Mouse (Mus musculus) liver, embryonic 15.5 days (tissue): ENCODE data around the gene 2310011J03Rik. TPM values are rescaled to one million over a fixed set of nuclear protein-coding genes. Genes with fewer than 3 reads are reported as not detected.

ENCODE experiments used
- ATAC-seq: fragments of 200-750 bp; cut with Nextera tagmentation; 2 replicates; pipeline ENCODE4 v1.8.0; 2017; ENCODE audit warnings: moderate number of reproducible peaks, mild to moderate bottlenecking, moderate library complexity; ENCODE audit not compliant: insufficient read depth
- H3K27ac ChIP-seq: fragments of 300-500 bp; sonication (generic); replicated peaks from 2 replicates; pipeline ENCODE4 v1.5.1; 2015; ENCODE audit warnings: mild to moderate bottlenecking, inconsistent platforms
- H3K27me3 ChIP-seq: fragments of 300-500 bp; sonication (generic); 2 replicates; pipeline ENCODE4 v1.6.1; 2015; ENCODE audit warnings: mild to moderate bottlenecking, inconsistent platforms
- H3K36me3 ChIP-seq: fragments of 300-500 bp; sonication (generic); replicated peaks from 2 replicates; pipeline ENCODE4 v1.6.1; 2015; ENCODE audit warnings: moderate library complexity, mild to moderate bottlenecking, inconsistent platforms
- H3K4me1 ChIP-seq: fragments of 300-500 bp; sonication (generic); replicated peaks from 2 replicates; pipeline ENCODE4 v1.6.1; 2015; ENCODE audit warnings: inconsistent platforms
- H3K4me2 ChIP-seq: fragments of 300-500 bp; sonication (generic); 2 replicates; pipeline ENCODE4 v1.6.1; 2015; ENCODE audit warnings: moderate library complexity, mild to moderate bottlenecking, inconsistent platforms
- H3K4me3 ChIP-seq: fragments of 300-500 bp; sonication (generic); replicated peaks from 2 replicates; pipeline ENCODE4 v1.5.1; 2015; ENCODE audit warnings: mild to moderate bottlenecking, inconsistent platforms
- H3K9ac ChIP-seq: fragments of 300-500 bp; sonication (generic); 2 replicates; pipeline ENCODE4 v1.6.1; 2015; ENCODE audit warnings: moderate library complexity, mild to moderate bottlenecking, inconsistent platforms
- H3K9me3 ChIP-seq: fragments of 300-500 bp; sonication (generic); replicated peaks from 2 replicates; pipeline ENCODE4 v1.6.1; 2016; ENCODE audit warnings: inconsistent platforms
- WGBS: fragments of 180-500 bp; shearing (Covaris S2); methylation state at CpG from one replicate; pipeline ENCODE4 v1.1.7; 2015; ENCODE audit warnings: mixed read lengths; ENCODE audit not compliant: insufficient replicate concordance; 5-methylcytosine and 5-hydroxymethylcytosine counted together
- polyA plus RNA-seq: library from polyadenylated mRNA; unstranded; fragments of >200 nt; fragmentation: Nextera tagmentation; extraction: Ambion mirVana; gene quantifications from 2 replicates; pipeline ENCODE4 v1.2.1, GENCODE M21; 2015

2310011J03Rik gene
- polyA plus RNA-seq, 1 experiment from 2014 or later, result 32.4 TPM

DNA sequence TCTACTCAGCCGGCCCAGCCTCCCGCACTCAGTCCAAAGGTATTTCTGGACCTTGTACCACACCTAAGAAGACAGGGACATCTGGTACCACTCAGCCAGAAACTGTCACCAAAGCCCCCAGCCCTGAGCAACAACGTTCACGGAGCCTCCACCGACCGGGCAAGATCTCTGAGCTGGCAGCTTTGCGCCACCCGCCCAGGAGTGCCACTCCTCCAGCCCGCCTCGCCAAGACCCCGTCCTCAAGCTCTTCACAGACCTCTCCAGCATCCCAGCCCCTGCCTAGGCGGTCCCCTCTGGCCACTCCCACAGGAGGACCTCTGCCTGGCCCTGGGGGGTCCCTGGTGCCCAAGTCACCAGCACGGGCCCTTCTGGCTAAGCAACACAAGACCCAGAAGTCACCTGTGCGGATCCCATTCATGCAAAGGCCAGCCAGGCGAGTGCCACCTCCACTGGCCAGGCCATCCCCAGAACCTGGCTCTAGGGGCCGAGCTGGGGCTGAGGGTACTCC is 5.8 kb downstream of the 2310011J03Rik start:
- no peak for ATAC-seq
- no peak overlapping the region for H3K4me2 ChIP-seq
- peaks cover 21% of the 10 kb centered on the region for H3K36me3 ChIP-seq
- H3K27me3 ChIP-seq, result peaks cover 76% of the 10 kb centered on the region
- no peaks in the 10 kb centered on the region for H3K9me3 ChIP-seq
- no peak overlapping the region for H3K9ac ChIP-seq
- H3K27ac ChIP-seq, result no peak overlapping the region
- H3K4me1 ChIP-seq, result peaks cover 41% of the 10 kb centered on the region
- WGBS, result 44% methylated on average over 16 of the region's 16 CpGs
- H3K4me3 ChIP-seq, result no peak overlapping the region

DNA sequence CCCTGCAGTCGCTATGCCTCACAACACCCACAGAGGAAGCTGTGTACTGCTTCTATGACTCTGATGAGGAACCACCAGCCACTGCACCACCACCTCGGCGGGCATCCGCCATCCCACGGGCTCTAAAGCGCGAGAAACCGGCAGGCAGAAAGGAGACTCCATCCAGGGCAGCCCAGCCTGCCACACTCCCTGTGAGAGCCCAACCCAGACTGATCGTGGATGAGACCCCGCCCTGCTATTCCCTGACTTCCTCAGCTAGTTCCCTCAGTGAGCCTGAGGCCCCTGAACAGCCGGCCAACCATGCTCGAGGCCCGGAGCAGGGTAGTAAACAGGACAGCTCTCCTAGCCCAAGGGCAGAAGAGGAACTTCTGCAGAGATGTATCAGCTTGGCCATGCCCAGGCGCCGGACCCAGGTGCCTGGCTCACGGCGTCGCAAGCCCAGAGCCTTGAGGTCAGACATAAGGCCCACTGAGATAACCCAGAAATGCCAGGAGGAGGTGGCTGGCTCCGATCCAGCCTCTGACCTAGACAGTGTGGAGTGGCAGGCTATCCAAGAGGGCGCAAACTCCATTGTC is 6.6 kb downstream of the 2310011J03Rik start:
- H3K4me3 ChIP-seq, result no peak overlapping the region
- H3K4me1 ChIP-seq, result peaks cover 33% of the 10 kb centered on the region
- H3K9ac ChIP-seq, result no peak overlapping the region
- no peaks in the 10 kb centered on the region for H3K9me3 ChIP-seq
- H3K27ac ChIP-seq, result no peak overlapping the region
- ATAC-seq, result no peak
- 20% methylated on average over 20 of the region's 20 CpGs for WGBS
- H3K4me2 ChIP-seq, result no peak overlapping the region
- peaks cover 84% of the 10 kb centered on the region for H3K27me3 ChIP-seq
- peaks cover 14% of the 10 kb centered on the region for H3K36me3 ChIP-seq

DNA sequence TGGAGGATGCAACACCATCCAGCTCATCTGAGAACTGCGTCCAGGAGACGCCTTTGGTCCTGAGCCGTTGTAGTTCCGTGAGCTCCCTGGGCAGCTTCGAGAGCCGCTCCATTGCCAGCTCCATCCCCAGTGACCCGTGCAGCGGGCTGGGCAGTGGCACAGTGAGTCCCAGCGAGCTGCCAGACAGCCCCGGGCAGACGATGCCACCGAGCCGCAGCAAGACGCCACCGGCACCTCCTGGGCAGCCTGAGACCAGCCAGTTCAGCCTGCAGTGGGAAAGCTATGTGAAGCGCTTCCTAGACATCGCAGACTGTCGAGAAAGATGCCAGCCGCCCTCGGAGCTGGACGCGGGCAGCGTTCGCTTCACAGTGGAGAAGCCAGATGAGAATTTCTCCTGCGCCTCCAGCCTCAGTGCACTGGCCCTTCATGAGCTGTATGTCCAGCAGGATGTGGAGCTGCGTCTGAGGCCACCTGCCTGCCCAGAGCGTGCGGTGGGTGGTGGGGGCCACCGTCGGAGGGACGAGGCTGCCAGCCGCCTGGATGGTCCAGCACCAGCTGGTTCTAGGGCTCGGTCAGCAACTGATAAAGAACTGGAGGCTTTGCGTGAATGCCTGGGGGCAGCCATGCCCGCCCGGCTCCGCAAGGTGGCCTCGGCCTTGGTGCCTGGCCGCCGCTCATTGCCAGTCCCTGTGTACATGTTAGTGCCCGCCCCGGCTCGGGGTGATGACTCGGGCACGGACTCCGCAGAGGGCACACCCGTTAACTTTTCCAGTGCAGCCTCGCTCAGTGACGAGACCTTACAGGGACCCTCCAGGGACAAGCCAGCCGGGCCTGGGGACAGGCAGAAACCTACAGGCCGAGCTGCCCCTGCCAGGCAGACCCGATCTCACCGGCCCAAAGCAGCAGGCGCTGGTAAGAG is 7.5 kb downstream of the 2310011J03Rik start:
- H3K27ac ChIP-seq, result no peak overlapping the region
- no peaks in the 10 kb centered on the region for H3K9me3 ChIP-seq
- no peak overlapping the region for H3K4me3 ChIP-seq
- 57% methylated on average over 54 of the region's 54 CpGs for WGBS
- peaks cover 93% of the 10 kb centered on the region for H3K27me3 ChIP-seq
- peaks cover 5% of the 10 kb centered on the region for H3K36me3 ChIP-seq
- no peak overlapping the region for H3K9ac ChIP-seq
- H3K4me1 ChIP-seq, result peaks cover 25% of the 10 kb centered on the region
- ATAC-seq, result no peak
- H3K4me2 ChIP-seq, result no peak overlapping the region

DNA sequence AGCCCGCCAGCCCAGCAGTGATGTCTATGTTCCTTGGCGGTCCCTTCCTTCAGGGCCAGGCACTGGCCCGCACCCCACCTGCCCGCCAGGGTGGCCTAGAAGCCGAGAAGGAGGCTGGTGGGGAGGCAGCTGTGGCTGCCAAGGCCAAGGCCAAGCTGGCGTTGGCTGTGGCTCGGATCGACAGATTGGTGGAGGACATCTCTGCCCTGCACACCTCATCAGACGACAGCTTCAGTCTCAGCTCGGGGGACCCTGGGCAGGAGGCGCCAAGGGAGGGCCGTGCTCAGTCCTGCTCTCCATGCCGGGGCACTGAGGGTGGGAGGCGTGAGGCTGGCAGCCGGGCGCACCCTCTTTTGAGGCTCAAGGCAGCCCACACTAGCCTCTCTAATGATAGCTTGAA is 8.8 kb downstream of the 2310011J03Rik start:
- no peaks in the 10 kb centered on the region for H3K9me3 ChIP-seq
- H3K27ac ChIP-seq, result no peak overlapping the region
- peaks cover 12% of the 10 kb centered on the region for H3K4me1 ChIP-seq
- no peaks in the 10 kb centered on the region for H3K36me3 ChIP-seq
- H3K4me3 ChIP-seq, result no peak overlapping the region
- H3K4me2 ChIP-seq, result no peak overlapping the region
- no peak for ATAC-seq
- H3K9ac ChIP-seq, result no peak overlapping the region
- peaks cover 100% of the 10 kb centered on the region for H3K27me3 ChIP-seq
- 67% methylated on average over 16 of the region's 16 CpGs for WGBS

GRCm38 (mm10) chr10:80304862-80305261 is 15.5 kb downstream of the 2310011J03Rik start:
- H3K4me2 ChIP-seq, result peak overlapping the region; percentile 51
- H3K27me3 ChIP-seq, result peaks cover 100% of the 10 kb centered on the region
- WGBS, result 3% methylated on average over 25 of the region's 25 CpGs
- peak overlapping the region; percentile 6; the same call in 1 of the 2 replicates for H3K4me3 ChIP-seq
- H3K4me1 ChIP-seq, result peaks cover 14% of the 10 kb centered on the region
- no peaks in the 10 kb centered on the region for H3K36me3 ChIP-seq
- ATAC-seq, result no peak
- H3K9me3 ChIP-seq, result no peaks in the 10 kb centered on the region
- no peak overlapping the region for H3K9ac ChIP-seq
- H3K27ac ChIP-seq, result no peak overlapping the region

DNA sequence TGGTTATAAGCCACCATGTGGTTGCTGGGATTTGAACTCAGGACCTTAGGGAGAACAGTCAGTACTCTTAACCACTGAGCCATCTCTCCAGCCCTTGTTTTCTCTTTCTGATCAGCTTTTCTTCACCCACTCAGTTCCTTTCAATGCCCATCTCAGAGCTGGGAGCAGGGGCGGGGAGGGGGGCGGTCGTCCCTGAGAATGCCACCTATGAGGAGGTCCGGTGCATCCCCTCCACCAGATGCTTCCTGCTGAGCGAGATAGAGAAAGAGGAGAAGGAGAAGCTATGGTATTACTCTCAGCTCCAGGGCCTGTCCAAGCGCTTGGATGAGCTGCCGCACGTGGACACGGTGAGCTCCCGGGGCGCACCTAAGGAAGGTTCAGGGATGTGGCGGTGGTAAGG is 15.9 kb downstream of the 2310011J03Rik start:
- Histone ChIP-seq H3K9me3 (no peaks in the 10 kb centered on the region), H3K27ac (no peak overlapping the region), H3K36me3 (no peaks in the 10 kb centered on the region), H3K27me3 (peaks cover 100% of the 10 kb centered on the region), H3K4me1 (peaks cover 14% of the 10 kb centered on the region), H3K4me3 (peak overlapping the region; percentile 6; the same call in 1 of the 2 replicates), H3K9ac (no peak overlapping the region), H3K4me2 (peak overlapping the region; percentile 51)
- 5% methylated on average over 12 of the region's 12 CpGs for WGBS
- no peak for ATAC-seq

GRCm38 (mm10) chr10:80302471-80302881 is 17.9 kb downstream of the 2310011J03Rik start:
- H3K4me3 ChIP-seq, result no peak overlapping the region
- H3K4me1 ChIP-seq, result peaks cover 14% of the 10 kb centered on the region
- WGBS, result 27% methylated on average over 9 of the region's 9 CpGs
- H3K27me3 ChIP-seq, result peaks cover 100% of the 10 kb centered on the region
- H3K27ac ChIP-seq, result no peak overlapping the region
- H3K36me3 ChIP-seq, result no peaks in the 10 kb centered on the region
- H3K4me2 ChIP-seq, result no peak overlapping the region
- ATAC-seq, result no peak
- H3K9ac ChIP-seq, result no peak overlapping the region
- no peaks in the 10 kb centered on the region for H3K9me3 ChIP-seq

GRCm38 (mm10) chr10:80302082-80302355 is 18.3 kb downstream of the 2310011J03Rik start:
- H3K36me3 ChIP-seq, result no peaks in the 10 kb centered on the region
- no peak overlapping the region for H3K9ac ChIP-seq
- H3K27ac ChIP-seq, result no peak overlapping the region
- no peaks in the 10 kb centered on the region for H3K9me3 ChIP-seq
- no peak overlapping the region for H3K4me3 ChIP-seq
- peaks cover 100% of the 10 kb centered on the region for H3K27me3 ChIP-seq
- no peak for ATAC-seq
- H3K4me1 ChIP-seq, result peaks cover 15% of the 10 kb centered on the region
- no peak overlapping the region for H3K4me2 ChIP-seq
- WGBS, result 58% methylated on average over 5 of the region's 5 CpGs

DNA sequence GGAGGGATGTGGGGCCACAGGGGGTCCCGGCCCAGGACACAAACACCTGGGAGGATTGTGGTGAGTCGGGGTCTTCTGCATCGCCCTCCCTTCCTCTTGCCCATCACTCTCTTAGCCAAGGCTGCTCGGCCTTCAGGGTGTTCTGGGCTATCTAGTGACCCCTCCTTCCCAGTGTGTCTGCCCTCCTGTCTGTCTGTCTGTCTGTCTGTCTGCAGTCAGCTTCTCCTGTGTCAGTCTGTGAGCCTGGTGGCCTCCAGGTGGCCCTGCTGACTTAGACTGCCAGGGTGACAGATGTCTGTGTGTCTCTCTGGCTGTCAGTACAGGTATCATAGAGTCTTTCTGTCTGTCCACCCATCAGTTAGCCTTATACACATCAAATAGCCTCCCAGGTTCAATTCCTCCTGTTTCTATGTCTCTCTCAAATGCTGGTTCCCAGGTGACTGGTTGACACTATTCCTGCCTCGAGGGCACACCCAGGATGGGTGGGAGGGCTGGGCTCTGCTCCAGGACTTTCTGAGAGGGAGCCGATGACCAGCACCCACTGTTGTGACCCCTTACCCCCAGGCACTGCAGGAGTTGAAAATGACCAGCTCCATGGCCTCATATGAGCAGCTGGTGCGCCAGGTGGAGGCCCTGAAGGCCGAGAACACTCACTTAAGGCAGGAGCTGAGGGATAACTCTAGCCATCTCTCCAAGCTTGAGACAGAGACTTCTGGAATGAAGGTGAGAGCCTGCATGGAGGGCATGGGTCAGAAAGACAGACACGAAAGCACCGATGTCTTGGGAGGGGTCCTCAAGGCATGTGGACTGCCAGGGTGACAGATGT is 18.9 kb downstream of the 2310011J03Rik start:
- Histone ChIP-seq H3K9ac (no peak overlapping the region), H3K4me2 (no peak overlapping the region), H3K36me3 (no peaks in the 10 kb centered on the region), H3K4me1 (peaks cover 21% of the 10 kb centered on the region), H3K9me3 (no peaks in the 10 kb centered on the region), H3K4me3 (no peak overlapping the region), H3K27me3 (peaks cover 100% of the 10 kb centered on the region), H3K27ac (no peak overlapping the region)
- no peak for ATAC-seq
- WGBS, result 62% methylated on average over 10 of the region's 10 CpGs

GRCm38 (mm10) chr10:80300672-80301181 is 19.6 kb downstream of the 2310011J03Rik start:
- Histone ChIP-seq H3K27ac (no peak overlapping the region), H3K36me3 (no peaks in the 10 kb centered on the region), H3K4me1 (peaks cover 27% of the 10 kb centered on the region), H3K27me3 (peaks cover 99% of the 10 kb centered on the region), H3K9me3 (no peaks in the 10 kb centered on the region), H3K4me3 (no peak overlapping the region), H3K4me2 (no peak overlapping the region), H3K9ac (no peak overlapping the region)
- 27% methylated on average over 11 of the region's 11 CpGs for WGBS
- ATAC-seq, result no peak

DNA sequence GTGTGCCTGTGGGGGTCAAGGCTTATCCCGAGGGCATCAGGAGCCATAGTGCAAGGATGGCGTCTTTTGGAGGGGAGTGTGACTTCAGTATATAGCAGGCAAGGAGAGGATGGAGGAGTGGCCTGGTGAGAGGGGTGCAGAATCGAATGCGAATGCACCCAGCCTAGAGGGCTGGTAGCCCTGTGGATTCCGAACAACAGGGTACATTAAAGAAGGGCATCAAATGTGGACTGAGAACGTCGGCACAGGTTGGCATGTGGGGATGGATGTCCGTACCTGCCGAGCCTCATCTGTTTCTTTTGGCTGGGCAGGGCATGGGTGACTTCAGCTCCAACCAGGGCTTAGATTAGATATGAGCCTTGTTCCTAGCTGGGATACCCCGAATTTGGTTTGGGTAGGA is 20.5 kb downstream of the 2310011J03Rik start:
- no peak for ATAC-seq
- Histone ChIP-seq H3K4me1 (peaks cover 33% of the 10 kb centered on the region), H3K27ac (no peak overlapping the region), H3K27me3 (peaks cover 92% of the 10 kb centered on the region), H3K36me3 (peaks cover 3% of the 10 kb centered on the region; the same call in 1 of the 2 replicates), H3K4me3 (no peak overlapping the region), H3K9me3 (no peaks in the 10 kb centered on the region), H3K4me2 (no peak overlapping the region), H3K9ac (no peak overlapping the region)
- WGBS, result 38% methylated on average over 10 of the region's 10 CpGs
